Mouse (Mus musculus): Measurements from ENCODE around the gene Astn1. TPM values are rescaled to one million over a fixed set of nuclear protein-coding genes. Genes with fewer than 3 reads are reported as not detected.
A peak's percentile ranks its signal among the peaks of the same experiment; 100 is the strongest.

Astn1 gene
- polyA plus RNA-seq, 1 experiment from 2014 or later = 38.4 TPM

DNA sequence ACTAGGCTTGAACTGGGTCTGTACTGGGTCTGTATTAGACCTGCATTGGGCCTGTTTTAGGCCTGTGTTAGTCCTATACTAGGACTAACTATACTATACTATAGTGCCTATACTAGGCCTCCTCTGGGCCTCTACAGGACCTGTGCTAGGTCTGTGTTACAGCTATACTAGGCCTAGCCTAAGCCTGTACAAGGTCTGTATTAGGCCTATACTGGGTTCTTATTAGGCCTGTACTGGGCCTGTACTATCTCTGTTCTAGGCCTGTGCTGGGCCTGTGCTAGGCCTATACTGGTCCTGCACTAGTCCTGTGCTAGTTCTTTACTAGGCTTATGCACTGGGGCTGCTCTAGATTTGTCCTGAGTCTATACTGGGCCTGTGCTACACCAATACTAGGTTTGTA, 90.6 kb downstream of the Astn1 start:
- Histone ChIP-seq H3K9ac (ENCODE audit: low read length) (no peak overlapping the region), H3K27me3 (replicated peaks; ENCODE audit: control insufficient read depth, insufficient read depth, low read length) (no peaks in the 10 kb centered on the region), H3K27ac (ENCODE audit: low read depth, low read length) (no peak overlapping the region), H3K36me3 (ENCODE audit: control insufficient read depth, insufficient read depth, low read length) (no peaks in the 10 kb centered on the region), H3K9me3 (replicated peaks; ENCODE audit: control insufficient read depth, low read length) (no peaks in the 10 kb centered on the region), H3K4me2 (ENCODE audit: low read length) (no peak overlapping the region), H3K4me3 (ENCODE audit: low read depth, low read length) (no peak overlapping the region), H3K4me1 (ENCODE audit: control insufficient read depth, insufficient read depth, low read length) (0 out of 2 replicates have a peak, but pooled peaks cover 3% of the 10 kb centered on the region)
- ATAC-seq (no peak), DNase-seq (ENCODE audit: low spot score) (no peak)

- Histone ChIP-seq H3K36me3 (ENCODE audit: control insufficient read depth, insufficient read depth, low read length) (no peaks in the 10 kb centered on the region), H3K9me3 (replicated peaks; ENCODE audit: control insufficient read depth, low read length) (no peaks in the 10 kb centered on the region), H3K27me3 (replicated peaks; ENCODE audit: control insufficient read depth, insufficient read depth, low read length) (no peaks in the 10 kb centered on the region), H3K4me2 (ENCODE audit: low read length) (no peak overlapping the region), H3K4me1 (ENCODE audit: control insufficient read depth, insufficient read depth, low read length) (no peaks in the 10 kb centered on the region), H3K4me3 (ENCODE audit: low read depth, low read length) (no peak overlapping the region), H3K27ac (ENCODE audit: low read depth, low read length) (no peak overlapping the region), H3K9ac (ENCODE audit: low read length) (no peak overlapping the region)
- ATAC-seq = no peak
- 91% methylated on average over 5 of the region's 5 CpGs for WGBS
- no peak for DNase-seq (ENCODE audit: low spot score)
These were observed 91.5 kb downstream of the Astn1 start for GRCm38 (mm10) chr1:158453587-158453986.

GRCm38 (mm10) chr1:158463975-158464374, 101.9 kb downstream of the Astn1 start:
- H3K27me3 ChIP-seq (replicated peaks; ENCODE audit: control insufficient read depth, insufficient read depth, low read length) = no peaks in the 10 kb centered on the region
- H3K36me3 ChIP-seq (ENCODE audit: control insufficient read depth, insufficient read depth, low read length) = no peaks in the 10 kb centered on the region
- H3K4me3 ChIP-seq (ENCODE audit: low read depth, low read length) = no peak overlapping the region
- no peak overlapping the region for H3K4me2 ChIP-seq (ENCODE audit: low read length)
- H3K27ac ChIP-seq (ENCODE audit: low read depth, low read length) = no peak overlapping the region
- DNase-seq (ENCODE audit: low spot score) (peak; percentile 4), ATAC-seq (no peak)
- WGBS = 58% methylated on average over 6 of the region's 6 CpGs
- no peak overlapping the region for H3K9ac ChIP-seq (ENCODE audit: low read length)
- H3K9me3 ChIP-seq (replicated peaks; ENCODE audit: control insufficient read depth, low read length) = no peaks in the 10 kb centered on the region
- no peaks in the 10 kb centered on the region for H3K4me1 ChIP-seq (ENCODE audit: control insufficient read depth, insufficient read depth, low read length)

- no peak overlapping the region for H3K27ac ChIP-seq (ENCODE audit: low read depth, low read length)
- H3K27me3 ChIP-seq (replicated peaks; ENCODE audit: control insufficient read depth, insufficient read depth, low read length) = no peaks in the 10 kb centered on the region
- H3K36me3 ChIP-seq (ENCODE audit: control insufficient read depth, insufficient read depth, low read length) = no peaks in the 10 kb centered on the region
- DNase-seq (ENCODE audit: low spot score) (no peak), ATAC-seq (no peak)
- no peak overlapping the region for H3K9ac ChIP-seq (ENCODE audit: low read length)
- 58% methylated on average over 6 of the region's 6 CpGs for WGBS
- H3K4me1 ChIP-seq (ENCODE audit: control insufficient read depth, insufficient read depth, low read length) = no peaks in the 10 kb centered on the region
- no peak overlapping the region for H3K4me2 ChIP-seq (ENCODE audit: low read length)
- H3K9me3 ChIP-seq (replicated peaks; ENCODE audit: control insufficient read depth, low read length) = no peaks in the 10 kb centered on the region
- H3K4me3 ChIP-seq (ENCODE audit: low read depth, low read length) = no peak overlapping the region
These were observed 103.2 kb downstream of the Astn1 start for GRCm38 (mm10) chr1:158465286-158465685.

GRCm38 (mm10) chr1:158477841-158478240, 115.8 kb downstream of the Astn1 start:
- H3K27me3 ChIP-seq (replicated peaks; ENCODE audit: control insufficient read depth, insufficient read depth, low read length) = no peaks in the 10 kb centered on the region
- H3K9me3 ChIP-seq (replicated peaks; ENCODE audit: control insufficient read depth, low read length) = no peaks in the 10 kb centered on the region; the same call in 1 of the 2 replicates
- 94% methylated on average over 1 of the region's 1 CpGs for WGBS
- DNase-seq (ENCODE audit: low spot score) (no peak), ATAC-seq (no peak)
- H3K4me2 ChIP-seq (ENCODE audit: low read length) = no peak overlapping the region
- no peak overlapping the region for H3K27ac ChIP-seq (ENCODE audit: low read depth, low read length)
- H3K4me1 ChIP-seq (ENCODE audit: control insufficient read depth, insufficient read depth, low read length) = no peaks in the 10 kb centered on the region
- H3K36me3 ChIP-seq (ENCODE audit: control insufficient read depth, insufficient read depth, low read length) = peaks cover 9% of the 10 kb centered on the region
- no peak overlapping the region for H3K9ac ChIP-seq (ENCODE audit: low read length)
- H3K4me3 ChIP-seq (ENCODE audit: low read depth, low read length) = no peak overlapping the region

GRCm38 (mm10) chr1:158480285-158480684, 118.2 kb downstream of the Astn1 start:
- Histone ChIP-seq H3K9me3 (replicated peaks; ENCODE audit: control insufficient read depth, low read length) (no peaks in the 10 kb centered on the region; the same call in 1 of the 2 replicates), H3K4me3 (ENCODE audit: low read depth, low read length) (no peak overlapping the region), H3K27me3 (replicated peaks; ENCODE audit: control insufficient read depth, insufficient read depth, low read length) (no peaks in the 10 kb centered on the region), H3K4me1 (ENCODE audit: control insufficient read depth, insufficient read depth, low read length) (no peaks in the 10 kb centered on the region), H3K36me3 (ENCODE audit: control insufficient read depth, insufficient read depth, low read length) (no peaks in the 10 kb centered on the region), H3K4me2 (ENCODE audit: low read length) (no peak overlapping the region), H3K9ac (ENCODE audit: low read length) (no peak overlapping the region), H3K27ac (ENCODE audit: low read depth, low read length) (no peak overlapping the region)
- 83% methylated on average over 6 of the region's 6 CpGs for WGBS
- ATAC-seq (no peak), DNase-seq (ENCODE audit: low spot score) (no peak)

DNA sequence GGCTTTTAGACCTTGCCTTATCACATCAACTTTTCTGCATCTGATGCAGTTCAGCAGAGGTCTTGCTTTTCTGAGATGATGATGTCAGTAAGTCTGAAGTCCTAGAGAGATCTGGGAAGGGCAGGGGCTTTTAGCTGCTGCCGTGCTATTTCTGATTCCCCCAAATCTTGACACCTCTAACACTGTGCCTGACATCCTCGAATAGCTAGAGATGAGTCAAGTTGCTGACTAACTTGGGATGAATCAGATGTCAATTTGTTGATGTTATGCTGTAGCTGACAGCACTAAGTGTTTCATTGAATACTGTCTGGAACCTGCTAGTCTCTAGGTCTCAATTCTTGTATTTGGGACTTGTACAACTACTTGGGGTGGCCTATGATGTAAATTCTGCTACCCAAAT, 121.7 kb downstream of the Astn1 start:
- ATAC-seq (no peak), DNase-seq (ENCODE audit: low spot score) (no peak)
- H3K9ac ChIP-seq (ENCODE audit: low read length) = no peak overlapping the region
- no peaks in the 10 kb centered on the region for H3K4me1 ChIP-seq (ENCODE audit: control insufficient read depth, insufficient read depth, low read length)
- H3K4me2 ChIP-seq (ENCODE audit: low read length) = no peak overlapping the region
- no peak overlapping the region for H3K27ac ChIP-seq (ENCODE audit: low read depth, low read length)
- H3K36me3 ChIP-seq (ENCODE audit: control insufficient read depth, insufficient read depth, low read length) = no peaks in the 10 kb centered on the region
- no peak overlapping the region for H3K4me3 ChIP-seq (ENCODE audit: low read depth, low read length)
- H3K27me3 ChIP-seq (replicated peaks; ENCODE audit: control insufficient read depth, insufficient read depth, low read length) = no peaks in the 10 kb centered on the region
- 91% methylated on average over 2 of the region's 2 CpGs for WGBS
- H3K9me3 ChIP-seq (replicated peaks; ENCODE audit: control insufficient read depth, low read length) = no peaks in the 10 kb centered on the region; the same call in 1 of the 2 replicates

DNA sequence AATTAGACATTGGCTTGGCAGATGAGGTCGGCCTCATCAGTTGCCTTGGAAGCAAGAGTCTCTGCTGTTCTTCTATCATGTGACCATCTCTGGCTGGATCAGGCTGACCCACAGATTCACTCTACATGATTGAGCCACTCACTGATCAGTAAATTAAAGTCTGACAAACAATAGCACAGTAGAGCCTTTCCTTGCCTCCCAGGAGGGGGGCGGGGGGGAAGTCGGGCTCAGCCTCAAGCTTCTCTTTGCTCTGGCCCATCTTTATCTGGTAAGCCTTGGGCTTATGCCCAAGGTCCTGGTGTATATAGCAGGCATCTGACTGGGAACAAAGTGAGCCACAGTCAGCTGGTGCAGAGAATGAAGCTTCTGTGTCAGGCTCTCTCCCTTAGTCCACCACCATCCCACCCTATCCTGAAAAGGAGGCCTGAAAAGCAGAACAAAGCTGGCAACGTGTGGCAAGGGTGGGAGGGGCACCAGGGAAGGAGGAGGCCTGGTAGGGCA, 127.5 kb downstream of the Astn1 start:
- H3K27ac ChIP-seq (ENCODE audit: low read depth, low read length) = peak overlapping the region; percentile 80
- no peaks in the 10 kb centered on the region for H3K9me3 ChIP-seq (replicated peaks; ENCODE audit: control insufficient read depth, low read length)
- no peak overlapping the region for H3K4me3 ChIP-seq (ENCODE audit: low read depth, low read length)
- no peak overlapping the region; the same call in 1 of the 2 replicates for H3K9ac ChIP-seq (ENCODE audit: low read length)
- DNase-seq (ENCODE audit: low spot score) = peak; percentile 76
- peaks cover 16% of the 10 kb centered on the region; the same call in 1 of the 2 replicates for H3K4me1 ChIP-seq (ENCODE audit: control insufficient read depth, insufficient read depth, low read length)
- WGBS = 13% methylated on average over 4 of the region's 4 CpGs
- H3K27me3 ChIP-seq (replicated peaks; ENCODE audit: control insufficient read depth, insufficient read depth, low read length) = no peaks in the 10 kb centered on the region
- H3K4me2 ChIP-seq (ENCODE audit: low read length) = no peak overlapping the region
- H3K36me3 ChIP-seq (ENCODE audit: control insufficient read depth, insufficient read depth, low read length) = no peaks in the 10 kb centered on the region
- ATAC-seq = peak; percentile 85

DNA sequence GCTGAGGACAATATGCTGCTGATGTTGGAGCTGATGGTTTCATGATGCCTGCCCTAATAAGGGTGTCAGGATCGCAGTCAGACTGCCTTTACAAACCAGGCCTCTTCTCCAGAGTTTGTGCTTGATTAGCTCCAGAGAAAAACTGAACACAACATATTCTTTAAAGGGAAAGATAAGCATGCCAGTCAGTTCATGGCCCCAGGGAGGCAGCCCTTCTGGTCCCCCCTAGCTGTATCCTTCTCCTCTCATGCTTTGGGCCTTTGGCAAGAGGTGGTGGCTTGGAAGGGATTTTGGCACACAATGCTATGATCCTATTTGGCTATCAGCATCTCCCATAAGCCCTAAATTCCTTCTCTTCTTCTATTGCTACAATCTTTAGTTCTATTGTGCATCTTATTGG, 128.1 kb downstream of the Astn1 start:
- H3K4me3 ChIP-seq (ENCODE audit: low read depth, low read length) = no peak overlapping the region
- no peaks in the 10 kb centered on the region for H3K9me3 ChIP-seq (replicated peaks; ENCODE audit: control insufficient read depth, low read length)
- peak overlapping the region; percentile 80 for H3K27ac ChIP-seq (ENCODE audit: low read depth, low read length)
- no peaks in the 10 kb centered on the region for H3K27me3 ChIP-seq (replicated peaks; ENCODE audit: control insufficient read depth, insufficient read depth, low read length)
- ATAC-seq (peak; percentile 68), DNase-seq (ENCODE audit: low spot score) (peak; percentile 64)
- WGBS = 6% methylated on average over 1 of the region's 1 CpGs
- no peak overlapping the region for H3K4me2 ChIP-seq (ENCODE audit: low read length)
- no peaks in the 10 kb centered on the region for H3K36me3 ChIP-seq (ENCODE audit: control insufficient read depth, insufficient read depth, low read length)
- no peak overlapping the region for H3K9ac ChIP-seq (ENCODE audit: low read length)
- peaks cover 16% of the 10 kb centered on the region; the same call in 1 of the 2 replicates for H3K4me1 ChIP-seq (ENCODE audit: control insufficient read depth, insufficient read depth, low read length)
